ENCODE assay signal across 13 mouse cellular contexts in the genomic region with DNA sequence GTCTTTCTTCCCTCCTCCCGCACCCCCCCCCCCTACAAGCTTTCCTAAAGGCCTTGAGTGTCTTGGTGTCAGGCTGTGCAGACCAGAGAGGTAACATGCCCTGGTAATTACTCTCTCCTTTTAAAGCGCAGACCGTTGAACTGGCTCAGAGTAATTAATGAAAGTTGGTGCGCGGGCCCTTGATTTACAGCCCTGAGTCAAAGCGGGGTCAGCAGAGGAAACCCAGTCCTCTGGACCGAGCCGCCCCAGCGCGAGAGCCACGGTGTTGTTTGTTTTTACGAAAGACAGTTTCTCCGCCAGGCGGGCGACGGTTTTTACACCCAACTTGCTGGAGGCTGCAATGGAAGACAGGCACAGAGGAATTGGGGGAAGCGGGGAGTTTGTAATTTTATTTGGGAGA. TPM values are rescaled to one million over a fixed set of nuclear protein-coding genes. Genes with fewer than 3 reads are reported as not detected.
DNase-seq lines count a peak whose midpoint lies in the region; ATAC-seq and TF ChIP-seq lines count a peak whose summit lies in the region.
"Had no signal": no experiment of that assay in that cellular context is flagged by ENCODE, and none has a peak within 500 bp of the region (broad histone marks: within the 10 kb centered on the region; RNA-seq: fewer than 3 reads in every experiment).

No protein-coding gene starts in this region.

- H3K4me1 ChIP-seq in intestine, embryonic 15.5 days (replicated peaks), result peaks cover 18% of the 10 kb centered on the region
- no peaks in the 10 kb centered on the region for H3K4me1 ChIP-seq in intestine, postnatal 0 days (replicated peaks; ENCODE audit: control insufficient read depth, insufficient read depth, low read length)
- 0 out of 2 replicates have a peak, but pooled peaks cover 5% of the 10 kb centered on the region for H3K4me1 ChIP-seq in stomach, embryonic 14.5 days (ENCODE audit: control insufficient read depth, insufficient read depth, low read length)
- no peaks in the 10 kb centered on the region for H3K4me1 ChIP-seq in stomach, postnatal 0 days (replicated peaks; ENCODE audit: control insufficient read depth, insufficient read depth)

- H3K4me2 ChIP-seq in intestine, embryonic 15.5 days (replicated peaks), result peak overlapping the region; percentile 19; the same call in 1 of the 2 replicates
- no peak overlapping the region for H3K4me2 ChIP-seq in intestine, postnatal 0 days (replicated peaks; ENCODE audit: low read depth)
- H3K4me2 ChIP-seq in stomach, embryonic 14.5 days (replicated peaks; ENCODE audit: low read depth, low read length), result 0 out of 2 replicates have a peak overlapping the region, but pooled peaks have one; percentile 18
- no peak overlapping the region for H3K4me2 ChIP-seq in stomach, postnatal 0 days (replicated peaks; ENCODE audit: low read depth)
- H3K4me2 ChIP-seq: liver, embryonic 15.5 days had no signal

- no peak for ATAC-seq in intestine, embryonic 15.5 days
- no peak for ATAC-seq in intestine, postnatal 0 days
- no peak for ATAC-seq in stomach, embryonic 14.5 days (ENCODE audit: insufficient number of reproducible peaks, insufficient read depth, low FRiP score, low read depth)
- ATAC-seq in stomach, postnatal 0 days (ENCODE audit: low FRiP score, low TSS enrichment), result no peak
- no peak for ATAC-seq in inflammation-experienced regulatory T-cells, adult 6 months

- H3K27me3 ChIP-seq in intestine, embryonic 15.5 days (replicated peaks), result peaks cover 89% of the 10 kb centered on the region
- peaks cover 96% of the 10 kb centered on the region for H3K27me3 ChIP-seq in intestine, postnatal 0 days (replicated peaks; ENCODE audit: control insufficient read depth, insufficient read depth, low read length)
- peaks cover 56% of the 10 kb centered on the region for H3K27me3 ChIP-seq in stomach, embryonic 14.5 days (ENCODE audit: control insufficient read depth, insufficient read depth, low read length)
- peaks cover 44% of the 10 kb centered on the region for H3K27me3 ChIP-seq in stomach, postnatal 0 days (ENCODE audit: control insufficient read depth, insufficient read depth, low read length)

- H3K27ac ChIP-seq in intestine, embryonic 15.5 days, result no peak overlapping the region
- H3K27ac ChIP-seq in intestine, postnatal 0 days (ENCODE audit: low read depth, low read length), result no peak overlapping the region
- H3K27ac ChIP-seq in stomach, embryonic 14.5 days (ENCODE audit: low read length), result no peak overlapping the region
- H3K27ac ChIP-seq in stomach, postnatal 0 days (replicated peaks), result no peak overlapping the region
- H3K27ac ChIP-seq: layer of hippocampus, adult 2 months; liver, embryonic 15.5 days had no signal

- H3K9me3 ChIP-seq in intestine, embryonic 15.5 days, result no peaks in the 10 kb centered on the region
- no peaks in the 10 kb centered on the region for H3K9me3 ChIP-seq in intestine, postnatal 0 days (ENCODE audit: control insufficient read depth)
- no peaks in the 10 kb centered on the region for H3K9me3 ChIP-seq in stomach, embryonic 14.5 days (ENCODE audit: control insufficient read depth, low read depth, low read length)
- H3K9me3 ChIP-seq in stomach, postnatal 0 days (ENCODE audit: control insufficient read depth, low read length), result no peaks in the 10 kb centered on the region
- H3K9me3 ChIP-seq: liver, embryonic 15.5 days had no signal

- no peak for TF ChIP-seq EP300 in stomach, postnatal 0 days (optimal IDR thresholded peaks at IDR 0.05)

- no peak for DNase-seq in stomach, postnatal 0 days (ENCODE audit: low spot score)
- DNase-seq in kidney, postnatal 10 days, result peak; percentile 63
- DNase-seq in layer of hippocampus, adult 18-20 months (ENCODE audit: low spot score in 2 of 2), result no peak
- DNase-seq: adrenal gland, postnatal 14 days; cerebellum, postnatal 25 days had no signal

- TF ChIP-seq CTCF in intestine, postnatal 0 days (IDR thresholded peaks at IDR 0.05; ENCODE audit: low read depth), result no peak
- no peak for TF ChIP-seq CTCF in stomach, postnatal 0 days (IDR thresholded peaks at IDR 0.05; ENCODE audit: low read depth)

- H3K36me3 ChIP-seq in intestine, embryonic 15.5 days, result no peaks in the 10 kb centered on the region
- no peaks in the 10 kb centered on the region for H3K36me3 ChIP-seq in intestine, postnatal 0 days (ENCODE audit: control insufficient read depth, insufficient read depth)
- H3K36me3 ChIP-seq in stomach, embryonic 14.5 days (ENCODE audit: control insufficient read depth, insufficient read depth, low read length), result no peaks in the 10 kb centered on the region
- H3K36me3 ChIP-seq in stomach, postnatal 0 days (ENCODE audit: control insufficient read depth, insufficient read depth, low read length), result no peaks in the 10 kb centered on the region
- H3K36me3 ChIP-seq: liver, embryonic 15.5 days had no signal

- H3K9ac ChIP-seq in intestine, embryonic 15.5 days, result no peak overlapping the region
- no peak overlapping the region for H3K9ac ChIP-seq in intestine, postnatal 0 days (ENCODE audit: low read depth, low read length)
- H3K9ac ChIP-seq in stomach, embryonic 14.5 days (replicated peaks; ENCODE audit: low read depth, low read length), result no peak overlapping the region
- H3K9ac ChIP-seq in stomach, postnatal 0 days (ENCODE audit: low read length), result no peak overlapping the region
- H3K9ac ChIP-seq: liver, embryonic 15.5 days had no signal

- WGBS in intestine, embryonic 15.5 days, result 3% methylated on average over 17 of the region's 17 CpGs
- 3% methylated on average over 17 of the region's 17 CpGs for WGBS in intestine, postnatal 0 days
- WGBS in stomach, embryonic 14.5 days, result 2% methylated on average over 17 of the region's 17 CpGs
- WGBS in stomach, postnatal 0 days, result 5% methylated on average over 16 of the region's 17 CpGs

- H3K4me3 ChIP-seq in intestine, embryonic 15.5 days (replicated peaks), result no peak overlapping the region
- H3K4me3 ChIP-seq in intestine, postnatal 0 days (ENCODE audit: low read depth, low read length), result no peak overlapping the region
- H3K4me3 ChIP-seq in stomach, embryonic 14.5 days (ENCODE audit: low read depth, low read length), result no peak overlapping the region
- H3K4me3 ChIP-seq in stomach, postnatal 0 days (ENCODE audit: low read depth, low read length), result no peak overlapping the region
- H3K4me3 ChIP-seq: erythroblast, embryonic 14.5 days; layer of hippocampus, adult 2 months; liver, embryonic 15.5 days had no signal

RNA-seq across cellular contexts. Expression of gene Wt1, which starts 6.0 kb away (rescaled TPM):
- 12.2 and 12.4 TPM in 2 replicates for polyA plus RNA-seq in intestine, embryonic 15.5 days (2015; fragmentation: Nextera tagmentation; extraction: Ambion mirVana)
- 3.9 TPM in 2 replicates for polyA plus RNA-seq in intestine, postnatal 0 days (2015; fragmentation: Nextera tagmentation; extraction: Ambion mirVana)
- polyA plus RNA-seq in stomach, embryonic 14.5 days (2014; fragmentation: Nextera tagmentation; extraction: Ambion mirVana), result 18.6 and 23.9 TPM in 2 replicates
- polyA plus RNA-seq in stomach, postnatal 0 days (2015; fragmentation: Nextera tagmentation; extraction: Ambion mirVana), result 3.6 and 5.0 TPM in 2 replicates
- under 1 TPM in 1 of 2 experiments, not detected in 1; 0.15 TPM for total RNA-seq in layer of hippocampus, adult 18-20 months (2021)
- polyA plus RNA-seq in inflammation-experienced regulatory T-cells, adult 6 months (2017; shearing (Covaris generic)), result not detected
- total RNA-seq: hematopoietic stem cell, adult 5-6 weeks; layer of hippocampus, adult 2 months had no signal
- polyA plus RNA-seq: erythroblast, embryonic 14.5 days had no signal

RNA-seq across cellular contexts. Expression of gene Gm11060, which starts 40.5 kb away (rescaled TPM):
- polyA plus RNA-seq in intestine, embryonic 15.5 days (2015; fragmentation: Nextera tagmentation; extraction: Ambion mirVana), result not detected in 2 replicates
- polyA plus RNA-seq in intestine, postnatal 0 days (2015; fragmentation: Nextera tagmentation; extraction: Ambion mirVana), result not detected in 2 replicates
- not detected in 2 replicates for polyA plus RNA-seq in stomach, embryonic 14.5 days (2014; fragmentation: Nextera tagmentation; extraction: Ambion mirVana)
- polyA plus RNA-seq in stomach, postnatal 0 days (2015; fragmentation: Nextera tagmentation; extraction: Ambion mirVana), result not detected in 2 replicates
- total RNA-seq in layer of hippocampus, adult 18-20 months (2021), result not detected
- polyA plus RNA-seq in inflammation-experienced regulatory T-cells, adult 6 months (2017; shearing (Covaris generic)), result not detected
- total RNA-seq: adrenal gland, postnatal 14 days; hematopoietic stem cell, adult 5-6 weeks; layer of hippocampus, adult 2 months had no signal
- polyA plus RNA-seq: erythroblast, embryonic 14.5 days; liver, embryonic 15.5 days had no signal

Comparison
In these comparisons a context has a peak if more than half of its experiments do, and no peak if none do; other contexts are left out.
1. H3K4me2 ChIP-seq: peak in intestine, embryonic 15.5 days (single experiment) and stomach, embryonic 14.5 days (single experiment); none in intestine, postnatal 0 days (single experiment) and stomach, postnatal 0 days (single experiment).